Mouse (Mus musculus) MEL (cell line): Measurements from ENCODE around the gene Ace3. TPM values are rescaled to one million over a fixed set of nuclear protein-coding genes. Genes with fewer than 3 reads are reported as not detected.
A peak's percentile ranks its signal among the peaks of the same experiment; 100 is the strongest.

Experiments
- DNase-seq: peaks from one replicate; pipeline ENCODE4 v3.0.0; 2011; ENCODE audit warnings: low read depth, low spot score
- H3K27ac ChIP-seq: 2 replicates; pipeline ENCODE4 v1.5.1; 2012; ENCODE audit warnings: low read depth, mild to moderate bottlenecking, control low read depth, low read length, moderate library complexity; ENCODE audit not compliant: control insufficient read depth
- H3K27me3 ChIP-seq, 2 experiments: fragments of 150-350 bp in 1 of 2; sonication (generic) in 1 of 2; 2 replicates each; pipeline ENCODE4 v1.6.1; 2012; ENCODE audit warnings: low read length in 2 of 2, mild to moderate bottlenecking in 2 of 2, improper control_type of control experiment in 1 of 2, moderate library complexity in 1 of 2; ENCODE audit not compliant: insufficient read depth in 2 of 2, control insufficient read depth in 1 of 2
- H3K36me3 ChIP-seq, 2 experiments: 2 replicates each; pipeline ENCODE4 v1.6.1; 2012 to 2014; ENCODE audit warnings: low read length in 2 of 2, improper control_type of control experiment in 1 of 2, inconsistent platforms in 1 of 2, mild to moderate bottlenecking in 1 of 2; ENCODE audit not compliant: insufficient read depth in 2 of 2, control insufficient read depth in 1 of 2
- H3K4me1 ChIP-seq, 2 experiments: fragments of 150-350 bp in 1 of 2; sonication (generic) in 1 of 2; 2 replicates each; pipeline ENCODE4 v1.6.1; 2012; ENCODE audit warnings: low read length in 2 of 2, improper control_type of control experiment in 1 of 2, mild to moderate bottlenecking in 1 of 2; ENCODE audit not compliant: insufficient read depth in 2 of 2, control insufficient read depth in 1 of 2
- H3K4me3 ChIP-seq, 2 experiments: fragments of 150-350 bp in 1 of 2; sonication (generic) in 1 of 2; 2 replicates each; pipeline ENCODE4 v1.5.1; 2012; ENCODE audit warnings: low read depth in 2 of 2, low read length in 2 of 2, mild to moderate bottlenecking in 2 of 2, moderate library complexity in 2 of 2, control low read depth in 1 of 2, improper control_type of control experiment in 1 of 2; ENCODE audit not compliant: control insufficient read depth in 1 of 2, insufficient read depth in 1 of 2
- H3K79me2 ChIP-seq: 2 replicates; pipeline ENCODE4 v1.6.1; 2012; ENCODE audit warnings: mild to moderate bottlenecking, low read length, moderate library complexity; ENCODE audit not compliant: control insufficient read depth, poor library complexity, insufficient read depth
- H3K9ac ChIP-seq: 2 replicates; pipeline ENCODE4 v1.6.1; 2012; ENCODE audit warnings: low read depth, mild to moderate bottlenecking, control low read depth, low read length, moderate library complexity; ENCODE audit not compliant: control insufficient read depth, poor library complexity, severe bottlenecking
- H3K9me3 ChIP-seq: fragments of 150-350 bp; sonication (generic); replicated peaks from 2 replicates; pipeline ENCODE4 v1.6.1; 2012; ENCODE audit warnings: mild to moderate bottlenecking, low read length, improper control_type of control experiment, moderate library complexity; ENCODE audit not compliant: insufficient read depth
- BHLHE40 ChIP-seq: IDR thresholded peaks from 2 replicates; pipeline ENCODE4 v1.6.1; 2012; ENCODE audit warnings: low read depth, mild to moderate bottlenecking, inconsistent platforms, low read length, improper control_type of control experiment, borderline replicate concordance
- CHD1 ChIP-seq: IDR thresholded peaks from 2 replicates; pipeline ENCODE4 v1.6.1; 2012; ENCODE audit warnings: low read depth, mild to moderate bottlenecking, inconsistent platforms, low read length, improper control_type of control experiment
- CHD2 ChIP-seq: IDR thresholded peaks from 2 replicates; pipeline ENCODE4 v1.6.1; 2011; ENCODE audit warnings: low read length, improper control_type of control experiment
- E2F4 ChIP-seq: IDR thresholded peaks from 2 replicates; pipeline ENCODE4 v1.6.1; 2011; ENCODE audit warnings: low read depth, low read length, improper control_type of control experiment, borderline replicate concordance
- ELF1 ChIP-seq: IDR thresholded peaks from 2 replicates; pipeline ENCODE4 v1.6.1; 2014; ENCODE audit warnings: low read depth, mild to moderate bottlenecking, inconsistent platforms, low read length, improper control_type of control experiment, moderate library complexity
- EP300 ChIP-seq, 2 experiments: IDR thresholded peaks; 2 replicates each; pipeline ENCODE4 v1.6.1; 2011; ENCODE audit warnings: improper control_type of control experiment in 2 of 2, low read length in 2 of 2, low read depth in 1 of 2, mild to moderate bottlenecking in 1 of 2
- ETS1 ChIP-seq: IDR thresholded peaks from 2 replicates; pipeline ENCODE4 v1.6.1; 2012; ENCODE audit warnings: low read depth, mild to moderate bottlenecking, inconsistent platforms, low read length, improper control_type of control experiment, moderate library complexity
- GATA1 ChIP-seq: IDR thresholded peaks from 2 replicates; pipeline ENCODE4 v1.6.1; 2011; ENCODE audit warnings: low read depth, low read length, improper control_type of control experiment
- JUND ChIP-seq: IDR thresholded peaks from 2 replicates; pipeline ENCODE4 v1.6.1; 2011; ENCODE audit warnings: low read depth, mild to moderate bottlenecking, improper control_type of control experiment, low read length
- KAT2A ChIP-seq: conservative IDR thresholded peaks from 2 replicates; pipeline ENCODE4 v1.6.1; 2012; ENCODE audit warnings: low read depth, low read length, improper control_type of control experiment, inconsistent platforms
- MAFK ChIP-seq: IDR thresholded peaks from 2 replicates; pipeline ENCODE4 v1.6.1; 2011; ENCODE audit warnings: low read depth, mild to moderate bottlenecking, low read length, improper control_type of control experiment, borderline replicate concordance
- MAX ChIP-seq: IDR thresholded peaks from 2 replicates; pipeline ENCODE4 v1.6.1; 2011; ENCODE audit warnings: low read length, improper control_type of control experiment
- MAZ ChIP-seq: IDR thresholded peaks from 2 replicates; pipeline ENCODE4 v1.6.1; 2012; ENCODE audit warnings: low read depth, mild to moderate bottlenecking, inconsistent platforms, low read length, improper control_type of control experiment
- MEF2A ChIP-seq: IDR thresholded peaks from 2 replicates; pipeline ENCODE4 v1.6.1; 2014; ENCODE audit warnings: low read depth, mild to moderate bottlenecking, inconsistent platforms, low read length, improper control_type of control experiment; ENCODE audit not compliant: poor library complexity, insufficient replicate concordance, severe bottlenecking; ENCODE audit errors: extremely low read depth
- MXI1 ChIP-seq: IDR thresholded peaks from 2 replicates; pipeline ENCODE4 v1.6.1; 2011; ENCODE audit warnings: mild to moderate bottlenecking, low read depth, low read length, improper control_type of control experiment
- MYC ChIP-seq: IDR thresholded peaks from 2 replicates; pipeline ENCODE4 v1.6.1; 2011; ENCODE audit warnings: low read depth, mild to moderate bottlenecking, low read length, improper control_type of control experiment, moderate library complexity
- NRF1 ChIP-seq: IDR thresholded peaks from 2 replicates; pipeline ENCODE4 v1.6.1; 2014; ENCODE audit warnings: low read depth, mild to moderate bottlenecking, inconsistent platforms, low read length, improper control_type of control experiment, moderate library complexity; ENCODE audit not compliant: poor library complexity, insufficient read depth, severe bottlenecking
- POLR2A ChIP-seq, 2 experiments: IDR thresholded peaks; 2 replicates each; pipeline ENCODE4 v1.6.1; 2011 to 2012; ENCODE audit warnings: low read length in 2 of 2, mild to moderate bottlenecking in 2 of 2, control low read depth in 1 of 2, improper control_type of control experiment in 1 of 2, low read depth in 1 of 2, moderate library complexity in 1 of 2; ENCODE audit not compliant: control insufficient read depth in 1 of 2, insufficient read depth in 1 of 2, poor library complexity in 1 of 2
- POLR2AphosphoS2 ChIP-seq: IDR thresholded peaks from 2 replicates; pipeline ENCODE4 v1.6.1; 2011; ENCODE audit warnings: low read length, improper control_type of control experiment
- POLR2AphosphoS5 ChIP-seq: IDR thresholded peaks from 2 replicates; pipeline ENCODE4 v1.6.1; 2012; ENCODE audit warnings: low read depth, borderline replicate concordance, mild to moderate bottlenecking, inconsistent platforms, low read length, moderate library complexity, mixed read lengths
- RAD21 ChIP-seq: IDR thresholded peaks from 2 replicates; pipeline ENCODE4 v1.6.1; 2011; ENCODE audit warnings: mild to moderate bottlenecking, low read depth, low read length, improper control_type of control experiment
- SIN3A ChIP-seq: IDR thresholded peaks from 2 replicates; pipeline ENCODE4 v1.6.1; 2012; ENCODE audit warnings: low read length, improper control_type of control experiment, inconsistent platforms
- SMC3 ChIP-seq: IDR thresholded peaks from 2 replicates; pipeline ENCODE4 v1.6.1; 2011; ENCODE audit warnings: low read depth, low read length, improper control_type of control experiment
- TAL1 ChIP-seq: IDR thresholded peaks from 2 replicates; pipeline ENCODE4 v1.6.1; 2012; ENCODE audit warnings: mild to moderate bottlenecking, inconsistent platforms, low read length, moderate library complexity, mixed read lengths
- TBP ChIP-seq: IDR thresholded peaks from 2 replicates; pipeline ENCODE4 v1.8.0; 2011; ENCODE audit warnings: low read depth, low read length, improper control_type of control experiment
- TCF12 ChIP-seq: IDR thresholded peaks from 2 replicates; pipeline ENCODE4 v1.6.1; 2014; ENCODE audit warnings: low read depth, mild to moderate bottlenecking, inconsistent platforms, low read length, improper control_type of control experiment, moderate library complexity
- UBTF ChIP-seq: IDR thresholded peaks from 2 replicates; pipeline ENCODE4 v1.6.1; 2012; ENCODE audit warnings: low read depth, mild to moderate bottlenecking, inconsistent platforms, low read length, improper control_type of control experiment, moderate library complexity, borderline replicate concordance; ENCODE audit not compliant: insufficient read depth
- USF1 ChIP-seq: IDR thresholded peaks from 2 replicates; pipeline ENCODE4 v1.6.1; 2014; ENCODE audit warnings: low read depth, mild to moderate bottlenecking, inconsistent platforms, low read length, improper control_type of control experiment, moderate library complexity
- USF2 ChIP-seq, 2 experiments: IDR thresholded peaks; 2 replicates each; pipeline ENCODE4 v1.6.1; 2011 to 2012; ENCODE audit warnings: improper control_type of control experiment in 2 of 2, low read length in 2 of 2, borderline replicate concordance in 1 of 2, inconsistent platforms in 1 of 2, low read depth in 1 of 2, mild to moderate bottlenecking in 1 of 2; ENCODE audit not compliant: insufficient read depth in 1 of 2
- ZC3H11A ChIP-seq: IDR thresholded peaks from 2 replicates; pipeline ENCODE4 v1.6.1; 2012; ENCODE audit warnings: low read depth, mild to moderate bottlenecking, inconsistent platforms, low read length, improper control_type of control experiment
- ZKSCAN1 ChIP-seq: IDR thresholded peaks from 2 replicates; pipeline ENCODE4 v1.6.1; 2012; ENCODE audit warnings: low read depth, mild to moderate bottlenecking, inconsistent platforms, low read length, improper control_type of control experiment, moderate library complexity
- ZMIZ1 ChIP-seq: IDR thresholded peaks from 2 replicates; pipeline ENCODE4 v1.6.1; 2012; ENCODE audit warnings: low read depth, mild to moderate bottlenecking, inconsistent platforms, low read length, improper control_type of control experiment, moderate library complexity
- ZNF384 ChIP-seq: IDR thresholded peaks from 2 replicates; pipeline ENCODE4 v1.6.1; 2012; ENCODE audit warnings: low read depth, mild to moderate bottlenecking, inconsistent platforms, low read length, improper control_type of control experiment
- polyA plus RNA-seq, 2 experiments: library from polyadenylated mRNA; stranded (reverse) in 1 of 2; unstranded in 1 of 2; fragments of >175 nt in 1 of 2; fragments of >200 nt in 1 of 2; gene quantifications; 2 replicates each; pipeline versions ENCODE4 v1.2.1 to v1.2.4; 2012; ENCODE audit warnings: low replicate concordance in 2 of 2, low read depth in 1 of 2; ENCODE audit not compliant: insufficient read length in 2 of 2, insufficient read depth in 1 of 2, missing spikeins in 1 of 2
- total RNA-seq: library from RNA; depleted of rRNA; stranded (reverse); fragments of 300-350 nt; gene quantifications from 2 replicates; pipeline ENCODE4 v1.2.3, GENCODE M21; 2012

Ace3 gene
- total and polyA plus RNA-seq, 3 experiments, result not detected

- Histone ChIP-seq H3K79me2 (peaks cover 52% of the 10 kb centered on the region), H3K9me3 (no peaks in the 10 kb centered on the region), H3K4me1 (peaks cover 22 to 41% of the 10 kb centered on the region in 2 experiments)
These were observed 42.9 kb downstream of the Ace3 start for GRCm38 (mm10) chr11:106037418-106037751.

DNA sequence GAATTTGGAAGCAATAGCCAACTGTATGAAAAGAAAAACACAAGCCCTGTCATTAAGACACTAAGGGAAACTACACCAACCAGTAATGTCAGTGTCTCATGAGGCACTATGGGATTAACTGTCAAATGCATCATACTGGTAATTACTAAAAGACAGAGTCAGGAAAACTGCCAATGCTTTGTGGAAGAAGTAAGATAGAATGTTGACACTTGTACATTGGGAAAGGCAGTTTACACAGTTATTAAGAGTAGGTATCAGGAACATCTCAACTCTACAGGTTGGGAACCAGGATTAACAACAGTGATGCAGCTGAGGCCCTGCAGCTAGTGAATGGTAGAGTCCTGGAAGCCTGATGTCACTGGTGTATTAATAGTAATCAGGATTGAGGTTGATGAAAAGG, 49.9 kb downstream of the Ace3 start:
- Histone ChIP-seq H3K79me2 (peaks cover 48% of the 10 kb centered on the region), H3K9me3 (no peaks in the 10 kb centered on the region), H3K4me1 (peaks cover 24 to 28% of the 10 kb centered on the region in 2 experiments), H3K9ac (no peak overlapping the region), H3K27ac (no peak overlapping the region), H3K27me3 (no peaks in the 10 kb centered on the region), H3K4me3 (no peak overlapping the region), H3K36me3 (peaks cover 37 to 43% of the 10 kb centered on the region in 2 experiments)
- TF ChIP-seq MAFK (no peak), RAD21 (no peak), NRF1 (no peak), CHD1 (no peak), ELF1 (no peak), GATA1 (no peak)
- no peak for DNase-seq

More at GRCm38 (mm10) chr11:106037418-106037751, 42.9 kb downstream of the Ace3 start:
- peak; percentile 81 for TF ChIP-seq CHD2
- TF ChIP-seq ELF1, result no peak
- TF ChIP-seq ZMIZ1, result no peak
- TF ChIP-seq EP300 (IDR thresholded peaks at IDR 0.05; ENCODE audit: low read depth in 1 of 2, low read length in 2 of 2), result peak in 1 of 2 experiments; percentile 11; a peak in 1 of 4 replicates
- TF ChIP-seq RAD21, result no peak
- no peak for TF ChIP-seq E2F4
- TF ChIP-seq USF1, result no peak
- no peak for TF ChIP-seq MAFK
- TF ChIP-seq SIN3A, result no peak; the same call in 1 of the 2 replicates
- TF ChIP-seq POLR2AphosphoS5, result no peak
- TF ChIP-seq KAT2A, result no peak
- TF ChIP-seq MYC, result no peak
- no peak for TF ChIP-seq SMC3
- TF ChIP-seq GATA1, result 0 out of 2 replicates have a peak, but pooled peaks have one; percentile 22
- no peak for TF ChIP-seq NRF1
- no peak for TF ChIP-seq JUND
- 0 out of 2 replicates have a peak, but pooled peaks have one; percentile 23 for TF ChIP-seq ETS1
- 0 out of 2 replicates have a peak, but pooled peaks have one; percentile 31 for TF ChIP-seq TCF12
- peak; percentile 8 for TF ChIP-seq MXI1
- no peak; the same call in 1 of the 2 replicates for TF ChIP-seq CHD1
- no peak for TF ChIP-seq MEF2A
- TF ChIP-seq BHLHE40, result no peak
- TF ChIP-seq MAX, result no peak
- no peak for TF ChIP-seq POLR2A (IDR thresholded peaks at IDR 0.05; ENCODE audit: control insufficient read depth in 1 of 2, insufficient read depth in 1 of 2, low read depth in 1 of 2, low read length in 2 of 2, poor library complexity in 1 of 2)
- peak; percentile 55; the same call in 1 of the 2 replicates for TF ChIP-seq MAZ
- TF ChIP-seq ZNF384, result no peak
- TF ChIP-seq TAL1, result no peak
- no peak for TF ChIP-seq ZKSCAN1
- TF ChIP-seq ZC3H11A, result no peak
- no peak for TF ChIP-seq UBTF
- TF ChIP-seq TBP, result 0 out of 2 replicates have a peak, but pooled peaks have one; percentile 23
- TF ChIP-seq POLR2AphosphoS2, result 0 out of 2 replicates have a peak, but pooled peaks have one; percentile 28
- no peak for TF ChIP-seq USF2 (IDR thresholded peaks at IDR 0.05; ENCODE audit: borderline replicate concordance in 1 of 2, insufficient read depth in 1 of 2, low read depth in 1 of 2, low read length in 2 of 2)
- no peaks in the 10 kb centered on the region for H3K27me3 ChIP-seq
- peak overlapping the region; percentile 91 for H3K9ac ChIP-seq
- peaks cover 2 to 50% of the 10 kb centered on the region in 2 experiments; a peak in 3 of 4 replicates for H3K36me3 ChIP-seq
- peak overlapping the region; percentile 81 to 98 for H3K4me3 ChIP-seq
- peak overlapping the region; percentile 66 for H3K27ac ChIP-seq
- peak; percentile 86 for DNase-seq
